Mouse (Mus musculus): ENCODE data around the gene Pcolce.

DNA sequence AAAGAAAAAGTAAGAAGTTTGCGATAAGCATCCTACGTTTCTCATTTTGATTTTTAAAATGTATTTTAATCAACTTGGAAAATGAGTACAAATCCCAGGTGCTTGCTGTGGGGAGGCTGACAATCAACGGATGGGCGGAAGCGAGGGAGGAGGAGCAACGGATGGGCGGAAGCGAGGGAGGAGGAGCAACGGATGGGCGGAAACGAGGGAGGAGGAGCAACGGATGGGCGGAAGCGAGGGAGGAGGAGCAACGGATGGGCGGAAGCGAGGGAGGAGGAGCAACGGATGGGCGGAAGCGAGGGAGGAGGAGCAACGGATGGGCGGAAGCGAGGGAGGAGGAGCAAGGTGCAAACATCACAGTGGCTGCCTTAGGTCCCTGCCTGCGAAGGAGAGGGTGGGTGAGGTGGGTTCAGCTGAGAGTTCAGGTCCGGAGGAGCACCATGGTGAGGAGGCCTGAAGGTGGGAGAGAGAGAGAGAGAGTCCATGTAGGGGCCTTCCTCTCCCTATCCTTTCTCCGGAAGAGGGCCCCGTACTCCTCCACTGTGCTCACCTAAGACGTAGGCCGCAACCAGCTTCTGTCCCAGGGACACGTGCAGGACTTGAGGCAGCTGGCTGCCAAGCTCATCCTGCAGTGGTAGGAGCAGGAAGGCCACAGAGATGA is 16.9 kb downstream of the Pcolce start:
- no peak for TF ChIP-seq POLR2A (IDR thresholded peaks at IDR 0.05; ENCODE audit: insufficient read depth, low read depth, low read length)
- no peak for TF ChIP-seq CTCF (IDR thresholded peaks at IDR 0.05; ENCODE audit: insufficient read depth, low read depth, low read length)
